Mouse (Mus musculus) neural tube, embryonic 15.5 days (tissue): ENCODE results near the gene Mrps7. TPM values are rescaled to one million over a fixed set of nuclear protein-coding genes. Genes with fewer than 3 reads are reported as not detected.

ENCODE experiments used
- ATAC-seq: fragments of 200-750 bp; cut with Nextera tagmentation; 2 replicates; pipeline ENCODE4 v1.8.0; 2017; ENCODE audit warnings: mild to moderate bottlenecking, moderate TSS enrichment, moderate library complexity; ENCODE audit not compliant: low FRiP score
- H3K27ac ChIP-seq: fragments of 300-500 bp; sonication (generic); replicated peaks from 2 replicates; pipeline ENCODE4 v1.5.1; 2015; ENCODE audit warnings: mild to moderate bottlenecking, inconsistent platforms
- H3K27me3 ChIP-seq: fragments of 300-500 bp; sonication (generic); replicated peaks from 2 replicates; pipeline ENCODE4 v1.6.1; 2015; ENCODE audit warnings: inconsistent platforms
- H3K36me3 ChIP-seq: fragments of 300-500 bp; sonication (generic); 2 replicates; pipeline ENCODE4 v1.6.1; 2015; ENCODE audit warnings: inconsistent platforms
- H3K4me1 ChIP-seq: fragments of 300-500 bp; sonication (generic); 2 replicates; pipeline ENCODE4 v1.6.1; 2015; ENCODE audit warnings: inconsistent platforms
- H3K4me2 ChIP-seq: fragments of 300-500 bp; sonication (generic); 2 replicates; pipeline ENCODE4 v1.6.1; 2015; ENCODE audit warnings: inconsistent platforms, mild to moderate bottlenecking, moderate library complexity
- H3K4me3 ChIP-seq: fragments of 300-500 bp; sonication (generic); replicated peaks from 2 replicates; pipeline ENCODE4 v1.5.1; 2015; ENCODE audit warnings: mild to moderate bottlenecking, inconsistent platforms
- H3K9ac ChIP-seq: fragments of 300-500 bp; sonication (generic); replicated peaks from 2 replicates; pipeline ENCODE4 v1.6.1; 2015; ENCODE audit warnings: mild to moderate bottlenecking, inconsistent platforms
- H3K9me3 ChIP-seq: fragments of 300-500 bp; sonication (generic); replicated peaks from 2 replicates; pipeline ENCODE4 v1.6.1; 2016; ENCODE audit warnings: inconsistent platforms
- WGBS: fragments of 180-500 bp; shearing (Covaris S2); methylation state at CpG from one replicate; pipeline ENCODE4 v1.1.7; 2015; ENCODE audit warnings: mixed read lengths; 5-methylcytosine and 5-hydroxymethylcytosine counted together
- polyA plus RNA-seq: library from polyadenylated mRNA; unstranded; fragments of >200 nt; fragmentation: Nextera tagmentation; extraction: Ambion mirVana; gene quantifications from 2 replicates; pipeline ENCODE4 v1.2.1, GENCODE M21; 2015

The Mrps7 gene
- 81.0 and 83.8 TPM in 2 replicates for polyA plus RNA-seq

GRCm38 (mm10) chr11:115603476-115604303 is at the start of gene Mrps7, which contains the start of gene Gga3:
Mrps7 (plus strand) TSS chr11:115603925.
Gga3 (minus strand) TSS chr11:115604051.
- H3K4me3 ChIP-seq: peak within 1 kb of the TSS; percentile 67
- H3K27ac ChIP-seq: peak within 1 kb of the TSS; percentile 95
- peak; percentile 96 for ATAC-seq
- peaks cover 38% of the 10 kb centered on the region for H3K4me1 ChIP-seq
- WGBS: under 1% methylated on average over 79 of the region's 93 CpGs
- H3K9me3 ChIP-seq: no peaks in the 10 kb centered on the region
- peaks cover 39% of the 10 kb centered on the region for H3K36me3 ChIP-seq
- H3K9ac ChIP-seq: peak within 1 kb of the TSS; percentile 94
- peak within 1 kb of the TSS; percentile 92 for H3K4me2 ChIP-seq
- no peaks in the 10 kb centered on the region for H3K27me3 ChIP-seq

- WGBS: 81% methylated on average over 17 of the region's 17 CpGs
Observed at GRCm38 (mm10) chr11:115555717-115556116, 48.0 kb upstream of the Mrps7 start.

DNA sequence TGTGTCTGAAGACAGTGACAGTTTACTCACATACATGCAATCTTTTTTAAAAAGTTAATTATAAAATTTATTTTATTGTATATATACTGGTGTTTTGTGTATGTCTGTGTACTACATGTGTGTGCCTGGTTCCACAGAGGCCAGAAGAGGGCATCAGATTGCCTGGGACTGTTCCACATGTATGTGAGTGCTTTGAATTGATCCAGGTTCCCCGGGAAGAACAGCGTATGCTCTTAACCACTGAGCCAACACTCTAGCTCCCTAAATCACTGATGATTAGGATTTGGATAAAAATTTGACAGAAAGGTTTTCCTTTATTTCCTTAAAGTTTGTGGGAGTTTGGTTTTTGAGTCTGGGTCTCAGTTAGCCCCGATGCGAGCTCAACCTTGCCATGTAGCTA is 40.3 kb upstream of the Mrps7 start:
- H3K9ac ChIP-seq: peak overlapping the region; percentile 62; the same call in 1 of the 2 replicates
- H3K27me3 ChIP-seq: no peaks in the 10 kb centered on the region
- H3K4me1 ChIP-seq: peaks cover 15% of the 10 kb centered on the region
- H3K4me2 ChIP-seq: peak overlapping the region; percentile 80
- H3K9me3 ChIP-seq: no peaks in the 10 kb centered on the region
- H3K36me3 ChIP-seq: peaks cover 21% of the 10 kb centered on the region
- H3K27ac ChIP-seq: peak overlapping the region; percentile 72
- peak overlapping the region; percentile 67 for H3K4me3 ChIP-seq
- 46% methylated on average over 4 of the region's 4 CpGs for WGBS
- no peak for ATAC-seq

More at GRCm38 (mm10) chr11:115555717-115556116, 48.0 kb upstream of the Mrps7 start:
- H3K9ac ChIP-seq: no peak overlapping the region
- no peaks in the 10 kb centered on the region for H3K4me1 ChIP-seq
- no peaks in the 10 kb centered on the region for H3K9me3 ChIP-seq
- no peaks in the 10 kb centered on the region for H3K27me3 ChIP-seq
- no peaks in the 10 kb centered on the region for H3K36me3 ChIP-seq
- no peak overlapping the region for H3K27ac ChIP-seq
- ATAC-seq: no peak
- no peak overlapping the region for H3K4me3 ChIP-seq
- no peak overlapping the region for H3K4me2 ChIP-seq

- peak within 1 kb of the TSS; percentile 67 for H3K4me3 ChIP-seq
- ATAC-seq: peak; percentile 91
- H3K9me3 ChIP-seq: no peaks in the 10 kb centered on the region
- peak within 1 kb of the TSS; percentile 72 for H3K27ac ChIP-seq
- H3K9ac ChIP-seq: peak within 1 kb of the TSS; percentile 62
- peaks cover 15% of the 10 kb centered on the region for H3K4me1 ChIP-seq
- under 1% methylated on average over 42 of the region's 42 CpGs for WGBS
- peak within 1 kb of the TSS; percentile 80 for H3K4me2 ChIP-seq
- H3K27me3 ChIP-seq: no peaks in the 10 kb centered on the region
- peaks cover 29% of the 10 kb centered on the region for H3K36me3 ChIP-seq
Observed at GRCm38 (mm10) chr11:115564064-115564809, 39.5 kb upstream of the Mrps7 start, which contains the start of gene Nup85. Nup85 (plus strand) TSS chr11:115564434.

- H3K36me3 ChIP-seq: peaks cover 36% of the 10 kb centered on the region
- no peaks in the 10 kb centered on the region for H3K27me3 ChIP-seq
- H3K4me1 ChIP-seq: peaks cover 15% of the 10 kb centered on the region
- 21% methylated on average over 7 of the region's 7 CpGs for WGBS
- H3K9me3 ChIP-seq: no peaks in the 10 kb centered on the region
- H3K4me2 ChIP-seq: peak overlapping the region; percentile 80
- peak overlapping the region; percentile 67 for H3K4me3 ChIP-seq
- no peak overlapping the region for H3K27ac ChIP-seq
- H3K9ac ChIP-seq: peak overlapping the region; percentile 62
- ATAC-seq: no peak
Observed at GRCm38 (mm10) chr11:115564961-115565360, 38.8 kb upstream of the Mrps7 start.

DNA sequence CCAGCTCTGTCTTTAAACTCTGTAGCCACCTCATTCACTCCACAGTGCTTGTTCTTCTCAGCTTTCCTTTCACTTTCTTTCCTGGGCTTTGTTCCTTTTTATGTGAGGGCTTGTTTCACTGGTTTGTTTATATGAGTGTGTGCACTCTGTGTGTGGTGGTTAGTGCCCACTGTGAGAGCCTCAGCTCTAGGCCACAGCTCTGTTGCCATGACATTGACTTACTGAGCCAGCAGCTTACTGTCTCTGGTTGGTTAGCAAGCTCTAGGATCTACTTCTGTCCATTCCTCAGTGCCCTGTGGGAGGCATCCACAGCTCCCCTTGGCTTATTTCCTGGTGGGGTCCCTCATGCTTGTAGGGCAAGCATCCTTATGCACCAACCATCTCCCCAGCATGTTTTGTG is 24.6 kb upstream of the Mrps7 start:
- Histone ChIP-seq H3K4me3 (no peak overlapping the region), H3K4me2 (no peak overlapping the region), H3K27me3 (no peaks in the 10 kb centered on the region), H3K9me3 (no peaks in the 10 kb centered on the region), H3K9ac (no peak overlapping the region), H3K36me3 (peaks cover 60% of the 10 kb centered on the region), H3K4me1 (no peaks in the 10 kb centered on the region), H3K27ac (no peak overlapping the region)
- no peak for ATAC-seq

DNA sequence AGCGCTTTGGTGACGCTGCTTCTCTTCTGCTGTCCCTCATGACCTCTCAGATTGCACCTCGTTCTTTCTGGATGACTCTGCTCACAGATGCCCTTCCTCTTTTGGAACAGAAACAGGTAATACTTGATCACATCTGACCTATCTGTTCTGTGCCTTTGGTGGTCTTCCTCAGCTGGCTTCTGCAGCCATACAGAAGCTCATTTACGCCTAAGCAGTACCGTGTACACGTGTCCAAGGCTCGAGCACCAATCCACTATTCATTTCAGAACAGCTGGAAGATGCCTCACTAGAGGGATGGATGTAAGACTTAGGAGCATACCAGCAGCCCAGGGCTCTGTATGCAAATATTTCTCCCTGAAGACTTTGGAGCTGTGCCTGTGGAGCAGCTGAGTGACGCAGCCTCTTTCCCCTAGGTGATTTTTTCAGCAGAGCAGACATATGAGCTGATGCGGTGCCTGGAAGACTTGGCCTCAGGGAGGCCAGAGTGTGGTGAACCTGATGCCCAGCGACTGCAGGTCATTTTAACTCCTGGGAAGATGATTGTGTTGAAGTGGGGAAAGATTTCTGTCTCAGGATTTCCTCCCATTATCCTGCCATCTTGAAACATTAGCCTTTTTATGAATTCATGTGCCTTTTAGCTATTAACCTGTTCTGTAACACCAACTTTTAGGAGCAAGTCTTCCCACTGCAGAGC is 20.7 kb upstream of the Mrps7 start:
- no peak overlapping the region; the same call in 1 of the 2 replicates for H3K27ac ChIP-seq

GRCm38 (mm10) chr11:115584376-115585073 is 19.2 kb upstream of the Mrps7 start:
- H3K36me3 ChIP-seq: peaks cover 92% of the 10 kb centered on the region
- H3K4me2 ChIP-seq: no peak overlapping the region
- H3K27ac ChIP-seq: no peak overlapping the region
- H3K27me3 ChIP-seq: no peaks in the 10 kb centered on the region
- no peak for ATAC-seq
- H3K4me1 ChIP-seq: no peaks in the 10 kb centered on the region
- H3K9me3 ChIP-seq: no peaks in the 10 kb centered on the region
- 91% methylated on average over 10 of the region's 10 CpGs for WGBS
- H3K9ac ChIP-seq: no peak overlapping the region
- H3K4me3 ChIP-seq: no peak overlapping the region

More for the DNA sequence above, 20.7 kb upstream of the Mrps7 start:
- ATAC-seq: no peak
- Histone ChIP-seq H3K36me3 (peaks cover 92% of the 10 kb centered on the region), H3K4me1 (no peaks in the 10 kb centered on the region), H3K9me3 (no peaks in the 10 kb centered on the region), H3K4me3 (no peak overlapping the region), H3K27me3 (no peaks in the 10 kb centered on the region), H3K9ac (no peak overlapping the region), H3K4me2 (no peak overlapping the region)
- WGBS: 74% methylated on average over 10 of the region's 10 CpGs

DNA sequence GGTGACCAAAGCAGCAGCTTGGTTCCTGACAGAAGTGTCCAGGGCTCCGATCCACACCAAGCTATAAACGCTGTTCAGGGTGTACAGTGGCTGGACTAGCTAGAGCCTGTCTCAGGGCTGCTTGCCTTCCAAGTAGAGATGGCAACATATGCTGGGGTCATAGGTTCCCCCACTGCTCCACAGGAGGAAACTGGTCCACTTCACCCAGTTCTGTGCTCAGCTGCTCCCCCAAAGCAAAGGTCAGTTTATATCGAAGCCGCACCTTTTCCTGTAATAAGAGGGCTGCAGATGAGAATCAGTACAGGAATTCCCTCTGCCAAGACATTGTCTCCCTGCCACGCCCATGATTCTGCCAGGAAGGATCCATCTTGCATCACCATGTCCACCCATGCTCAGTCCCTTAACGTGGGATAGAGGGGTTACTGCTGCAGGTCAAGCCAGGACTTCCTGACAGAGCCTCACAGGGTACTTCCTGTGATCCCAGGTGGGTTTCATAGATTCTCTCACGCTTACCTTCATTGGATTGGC is 18.1 kb upstream of the Mrps7 start:
- 93% methylated on average over 7 of the region's 7 CpGs for WGBS
- Histone ChIP-seq H3K36me3 (peaks cover 96% of the 10 kb centered on the region), H3K4me2 (no peak overlapping the region), H3K27ac (no peak overlapping the region), H3K4me1 (no peaks in the 10 kb centered on the region), H3K9ac (no peak overlapping the region), H3K9me3 (no peaks in the 10 kb centered on the region), H3K27me3 (no peaks in the 10 kb centered on the region), H3K4me3 (no peak overlapping the region)
- ATAC-seq: no peak

- Histone ChIP-seq H3K36me3 (peaks cover 96% of the 10 kb centered on the region), H3K4me3 (no peak overlapping the region), H3K27ac (no peak overlapping the region), H3K27me3 (no peaks in the 10 kb centered on the region), H3K9ac (no peak overlapping the region), H3K4me2 (no peak overlapping the region), H3K9me3 (no peaks in the 10 kb centered on the region), H3K4me1 (no peaks in the 10 kb centered on the region)
- 95% methylated on average over 9 of the region's 9 CpGs for WGBS
- ATAC-seq: no peak
Observed at GRCm38 (mm10) chr11:115586403-115586802, 17.3 kb upstream of the Mrps7 start.

GRCm38 (mm10) chr11:115587984-115588383 is 15.7 kb upstream of the Mrps7 start:
- no peak overlapping the region for H3K9ac ChIP-seq
- H3K4me1 ChIP-seq: no peaks in the 10 kb centered on the region
- 82% methylated on average over 9 of the region's 9 CpGs for WGBS
- peaks cover 95% of the 10 kb centered on the region for H3K36me3 ChIP-seq
- no peak overlapping the region for H3K4me2 ChIP-seq
- H3K27ac ChIP-seq: no peak overlapping the region
- no peak for ATAC-seq
- no peaks in the 10 kb centered on the region for H3K27me3 ChIP-seq
- no peak overlapping the region for H3K4me3 ChIP-seq
- no peaks in the 10 kb centered on the region for H3K9me3 ChIP-seq
